Mouse (Mus musculus): ENCODE data around the gene Copg2. TPM values are rescaled to one million over a fixed set of nuclear protein-coding genes. Genes with fewer than 3 reads are reported as not detected.

The Copg2 gene
- polyA plus RNA-seq, 1 experiment from 2014 or later = 24.4 TPM

DNA sequence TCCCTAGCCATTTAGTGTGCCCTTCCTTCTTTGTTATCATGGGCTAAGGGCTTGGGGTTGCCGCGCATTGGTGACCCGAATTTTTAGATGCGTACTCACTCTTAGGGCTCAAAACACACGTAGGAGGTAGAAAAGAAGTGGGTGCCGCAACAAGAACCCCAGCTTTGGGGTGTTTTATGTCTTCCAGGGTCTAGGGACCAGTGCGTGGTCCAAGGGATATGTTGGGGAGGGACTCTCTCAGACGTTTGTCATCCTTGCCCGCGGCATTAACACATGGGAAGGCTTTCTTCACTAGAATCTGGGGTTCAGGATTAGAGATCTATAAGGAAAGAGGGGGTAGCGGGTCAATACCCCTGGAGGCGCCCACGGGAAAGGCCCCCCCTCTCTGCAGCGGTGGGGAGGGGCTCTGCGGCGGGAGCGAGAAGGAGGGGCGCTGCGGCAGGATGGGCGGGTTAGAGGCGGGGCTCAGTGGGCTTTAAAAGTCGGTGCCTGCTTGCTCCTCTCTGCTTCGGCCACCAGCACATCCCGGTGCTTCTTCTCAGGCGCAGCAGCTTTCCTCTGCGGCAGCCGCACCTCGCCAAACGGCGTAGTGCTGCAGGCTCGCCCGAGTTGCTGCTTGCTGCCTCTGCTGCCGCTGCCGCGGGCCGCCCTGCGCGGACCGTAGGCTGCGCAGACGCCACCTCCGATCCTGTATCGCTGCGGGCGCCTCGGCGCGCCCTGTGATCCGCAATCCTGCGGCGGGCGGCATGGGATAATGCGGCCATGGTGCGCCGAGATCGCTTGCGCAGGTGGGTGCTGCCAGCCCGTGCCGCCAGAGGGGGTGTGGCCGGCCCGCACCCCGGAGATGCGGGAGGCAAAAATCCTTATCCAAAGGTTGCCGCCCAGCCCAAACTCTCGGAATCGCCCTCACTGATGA, 158.8 kb downstream of the Copg2 start:
- ATAC-seq (ENCODE audit: low FRiP score, low read depth) = peak; percentile 70
- 0 out of 2 replicates have a peak, but pooled peaks cover 7% of the 10 kb centered on the region for H3K4me1 ChIP-seq
- peaks cover 14% of the 10 kb centered on the region for H3K36me3 ChIP-seq
- peaks cover 43% of the 10 kb centered on the region for H3K9me3 ChIP-seq
- H3K27me3 ChIP-seq (replicated peaks) = no peaks in the 10 kb centered on the region
- H3K4me3 ChIP-seq = peak overlapping the region; percentile 59
- H3K4me2 ChIP-seq (replicated peaks) = peak overlapping the region; percentile 61
- peak overlapping the region; percentile 59; the same call in 1 of the 2 replicates for H3K27ac ChIP-seq
- H3K9ac ChIP-seq = peak overlapping the region; percentile 78
- WGBS = 51% methylated on average over 66 of the region's 66 CpGs

DNA sequence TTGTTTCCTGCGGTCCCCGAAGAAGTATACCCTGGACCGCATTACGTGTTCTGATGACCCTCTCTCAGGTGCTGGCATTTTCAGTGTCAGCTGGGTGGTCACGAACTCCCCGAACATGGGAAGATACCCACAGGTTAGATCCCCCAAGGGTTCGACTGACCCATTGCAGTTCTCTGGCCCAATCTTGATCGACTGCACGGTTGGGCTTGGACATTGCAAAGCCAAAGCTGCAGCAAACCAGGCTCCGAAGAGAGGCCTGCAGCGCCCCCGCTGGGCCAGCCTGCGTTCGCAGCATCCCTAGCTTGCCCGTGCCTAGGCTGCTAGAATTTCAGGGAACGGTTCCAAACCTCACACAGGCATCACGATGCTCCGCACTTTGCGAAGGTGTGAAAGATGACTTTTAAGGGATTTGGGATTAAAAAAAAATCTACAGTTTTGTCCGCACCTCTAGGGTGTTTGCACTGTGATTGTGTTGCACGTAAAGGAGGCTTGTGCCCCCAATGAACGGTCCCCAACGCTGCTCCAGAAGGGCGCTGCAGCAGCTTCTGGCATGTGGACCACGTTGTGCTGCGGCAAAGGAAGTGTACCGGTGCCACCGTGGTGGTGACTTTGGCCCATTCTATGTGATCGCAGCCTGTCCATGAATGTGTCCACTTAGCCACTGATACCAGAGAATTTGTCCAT, 159.6 kb downstream of the Copg2 start:
- H3K4me1 ChIP-seq = 0 out of 2 replicates have a peak, but pooled peaks cover 7% of the 10 kb centered on the region
- peaks cover 43% of the 10 kb centered on the region for H3K9me3 ChIP-seq
- H3K27me3 ChIP-seq (replicated peaks) = no peaks in the 10 kb centered on the region
- H3K9ac ChIP-seq = peak overlapping the region; percentile 78
- peak; percentile 63 for ATAC-seq (ENCODE audit: low FRiP score, low read depth)
- 52% methylated on average over 29 of the region's 29 CpGs for WGBS
- H3K36me3 ChIP-seq = peaks cover 8% of the 10 kb centered on the region
- H3K4me2 ChIP-seq (replicated peaks) = peak overlapping the region; percentile 61
- peak overlapping the region; percentile 59 for H3K4me3 ChIP-seq
- peak overlapping the region; percentile 42 for H3K27ac ChIP-seq

DNA sequence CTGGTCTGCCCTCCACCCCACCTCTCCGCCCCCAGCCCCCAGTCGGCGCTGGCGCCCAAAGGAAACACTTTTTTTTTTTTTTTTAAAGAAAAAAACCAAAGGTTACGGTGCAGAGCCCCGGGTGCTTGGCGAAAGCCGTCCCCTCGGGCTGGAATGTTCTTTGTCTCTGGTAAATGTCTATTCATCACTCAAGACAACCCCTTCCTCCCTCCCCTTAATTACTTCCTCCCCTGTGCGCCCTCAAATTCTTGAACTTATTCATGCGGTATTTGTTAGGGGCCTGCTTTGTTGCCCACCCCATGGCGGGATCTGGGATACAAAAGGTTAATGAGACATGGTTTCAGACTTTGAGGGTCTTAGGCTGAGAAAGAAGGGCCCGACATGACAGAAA, 160.2 kb downstream of the Copg2 start:
- Histone ChIP-seq H3K27ac (peak overlapping the region; percentile 42; the same call in 1 of the 2 replicates), H3K4me1 (0 out of 2 replicates have a peak, but pooled peaks cover 7% of the 10 kb centered on the region), H3K9me3 (peaks cover 43% of the 10 kb centered on the region), H3K9ac (no peak overlapping the region), H3K36me3 (peaks cover 6% of the 10 kb centered on the region), H3K4me3 (no peak overlapping the region), H3K27me3 (replicated peaks) (no peaks in the 10 kb centered on the region), H3K4me2 (replicated peaks) (peak overlapping the region; percentile 61)
- 45% methylated on average over 13 of the region's 13 CpGs for WGBS
- ATAC-seq (ENCODE audit: low FRiP score, low read depth) = peak; percentile 37; the same call in 1 of the 2 replicates

DNA sequence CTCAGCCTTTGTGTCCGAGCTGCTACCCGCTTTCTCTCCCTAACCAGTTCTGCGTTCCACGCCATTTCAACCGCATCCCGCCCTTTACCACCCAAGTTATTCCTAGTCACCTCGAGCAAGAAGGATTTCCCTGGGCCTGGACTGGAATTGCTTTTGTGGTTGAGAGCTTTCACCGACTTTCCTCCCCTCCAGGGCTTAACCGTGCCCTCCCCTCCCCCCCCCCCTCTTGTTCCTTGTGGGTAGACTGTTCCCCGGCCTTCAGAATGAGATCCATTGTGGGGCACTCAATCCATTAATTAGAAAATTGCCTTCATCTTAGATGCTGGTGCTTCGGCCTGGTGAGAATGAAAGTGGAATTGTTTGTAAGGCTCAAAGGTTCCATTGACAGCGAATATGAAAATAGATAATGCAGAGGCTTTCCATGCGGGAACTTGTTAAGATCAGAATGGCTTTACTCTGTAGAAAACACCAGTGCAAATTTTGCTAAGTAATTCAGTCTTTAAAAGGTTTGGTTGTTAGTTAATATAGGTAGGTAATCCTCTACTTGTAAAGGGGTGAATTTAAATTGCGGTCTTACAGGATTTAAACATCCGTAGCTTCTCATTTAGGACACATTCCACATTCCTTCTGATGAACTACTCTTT, 160.7 kb downstream of the Copg2 start:
- ATAC-seq (ENCODE audit: low FRiP score, low read depth) = no peak
- peak overlapping the region; percentile 16 for H3K4me3 ChIP-seq
- peaks cover 6% of the 10 kb centered on the region for H3K36me3 ChIP-seq
- H3K9me3 ChIP-seq = peaks cover 43% of the 10 kb centered on the region
- peak overlapping the region; percentile 61 for H3K4me2 ChIP-seq (replicated peaks)
- H3K4me1 ChIP-seq = 0 out of 2 replicates have a peak, but pooled peaks cover 7% of the 10 kb centered on the region
- WGBS = 50% methylated on average over 15 of the region's 15 CpGs
- no peak overlapping the region; the same call in 1 of the 2 replicates for H3K9ac ChIP-seq
- no peaks in the 10 kb centered on the region for H3K27me3 ChIP-seq (replicated peaks)
- peak overlapping the region; percentile 77; the same call in 1 of the 2 replicates for H3K27ac ChIP-seq

DNA sequence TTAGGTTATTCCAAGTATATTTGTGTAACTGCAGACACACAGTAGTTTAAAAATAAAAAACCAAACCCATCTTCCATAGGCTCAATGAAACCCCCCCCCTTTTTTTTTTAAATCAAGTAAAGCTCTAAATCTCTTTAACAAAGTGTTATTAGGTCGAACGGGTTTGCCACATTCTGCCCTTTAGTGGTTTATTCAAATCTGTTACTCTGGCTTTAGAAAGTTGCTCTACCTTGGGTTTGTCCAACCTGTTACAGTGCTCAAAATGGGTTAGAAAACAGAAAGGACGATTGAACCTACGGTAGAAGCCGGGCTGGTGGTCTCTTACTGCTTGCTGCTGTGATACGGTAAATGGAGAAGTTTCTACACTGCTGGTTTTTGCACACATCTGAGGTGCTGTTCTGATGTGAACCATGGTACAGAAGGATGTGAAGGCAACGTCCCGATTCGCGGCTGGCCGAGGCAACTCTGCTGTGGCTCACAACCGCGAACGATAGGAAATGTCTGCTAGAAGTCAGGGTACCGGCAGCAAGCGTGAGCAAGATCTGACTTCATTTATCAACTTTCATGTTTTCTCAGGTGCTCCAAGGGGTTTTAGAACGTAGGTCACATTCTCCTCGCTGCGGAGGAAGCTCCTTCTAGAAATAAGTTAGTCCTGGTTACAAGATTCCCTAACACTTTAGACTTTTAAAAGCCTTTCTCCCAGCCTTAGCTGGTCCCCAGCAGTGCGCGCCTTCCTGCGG, 161.4 kb downstream of the Copg2 start:
- Histone ChIP-seq H3K4me1 (peaks cover 7% of the 10 kb centered on the region; the same call in 1 of the 2 replicates), H3K27me3 (replicated peaks) (no peaks in the 10 kb centered on the region), H3K27ac (peak overlapping the region; percentile 77; the same call in 1 of the 2 replicates), H3K9ac (no peak overlapping the region; the same call in 1 of the 2 replicates), H3K9me3 (peaks cover 42% of the 10 kb centered on the region), H3K4me2 (replicated peaks) (peak overlapping the region; percentile 61), H3K36me3 (no peaks in the 10 kb centered on the region; the same call in 1 of the 2 replicates), H3K4me3 (peak overlapping the region; percentile 16)
- 49% methylated on average over 22 of the region's 22 CpGs for WGBS
- ATAC-seq (ENCODE audit: low FRiP score, low read depth) = no peak

DNA sequence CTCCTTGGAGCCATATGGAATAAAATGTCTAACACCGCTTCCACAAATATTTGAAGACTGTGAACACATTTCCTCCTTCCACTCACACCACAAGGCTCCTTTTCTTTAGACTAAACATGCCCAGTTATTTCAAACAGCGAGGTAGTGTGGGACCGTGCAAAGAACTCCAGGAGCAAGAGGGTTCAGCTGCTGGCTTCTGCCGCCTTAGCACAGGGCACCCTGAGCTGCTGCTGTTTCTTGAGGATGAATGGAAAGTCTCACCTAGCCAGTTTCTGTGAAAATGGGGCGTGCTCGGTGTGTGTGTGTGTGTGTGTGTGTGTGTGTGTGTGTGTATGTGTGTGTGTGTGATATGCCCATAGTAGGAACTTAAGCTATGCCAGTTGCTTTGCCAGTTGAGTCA, 162.1 kb downstream of the Copg2 start:
- Histone ChIP-seq H3K4me1 (peaks cover 12% of the 10 kb centered on the region), H3K9ac (no peak overlapping the region), H3K4me2 (replicated peaks) (peak overlapping the region; percentile 61; the same call in 1 of the 2 replicates), H3K9me3 (peaks cover 35% of the 10 kb centered on the region), H3K36me3 (no peaks in the 10 kb centered on the region), H3K27ac (no peak overlapping the region), H3K27me3 (replicated peaks) (no peaks in the 10 kb centered on the region), H3K4me3 (no peak overlapping the region)
- no peak for ATAC-seq (ENCODE audit: low FRiP score, low read depth)
- 66% methylated on average over 6 of the region's 6 CpGs for WGBS

DNA sequence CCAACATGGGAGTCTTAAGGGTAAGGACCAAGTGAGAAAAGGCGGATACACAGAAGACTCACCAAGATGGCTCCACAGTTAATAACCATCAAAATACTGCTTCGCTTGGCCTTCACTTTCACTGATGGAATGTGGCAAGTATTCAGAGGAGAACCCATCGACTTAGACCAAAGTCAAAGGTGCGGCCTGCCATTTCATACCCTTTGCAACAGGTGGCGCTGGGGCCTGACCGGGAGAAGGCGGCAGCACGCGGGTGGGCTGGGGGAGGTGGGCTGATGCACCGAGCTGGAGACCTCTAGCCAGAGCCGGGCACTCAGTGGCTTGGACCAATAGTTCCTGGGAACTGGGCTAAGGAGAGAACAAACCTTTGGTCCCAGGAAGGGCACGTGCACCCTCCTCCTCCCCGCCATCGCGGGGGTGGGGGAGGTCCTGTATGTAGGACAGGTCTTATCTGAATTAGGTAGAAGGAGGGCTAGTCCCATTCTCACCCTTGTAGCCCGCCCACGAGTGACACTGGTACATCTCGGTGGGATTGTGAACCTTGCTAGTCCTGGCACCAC, 163.9 kb downstream of the Copg2 start:
- H3K36me3 ChIP-seq = no peaks in the 10 kb centered on the region
- H3K4me2 ChIP-seq (replicated peaks) = peak overlapping the region; percentile 33; the same call in 1 of the 2 replicates
- no peak overlapping the region for H3K9ac ChIP-seq
- no peak overlapping the region for H3K27ac ChIP-seq
- no peak overlapping the region for H3K4me3 ChIP-seq
- H3K27me3 ChIP-seq (replicated peaks) = no peaks in the 10 kb centered on the region
- WGBS = 52% methylated on average over 18 of the region's 18 CpGs
- peaks cover 24% of the 10 kb centered on the region for H3K9me3 ChIP-seq
- no peak for ATAC-seq (ENCODE audit: low FRiP score, low read depth)
- peaks cover 16% of the 10 kb centered on the region for H3K4me1 ChIP-seq

DNA sequence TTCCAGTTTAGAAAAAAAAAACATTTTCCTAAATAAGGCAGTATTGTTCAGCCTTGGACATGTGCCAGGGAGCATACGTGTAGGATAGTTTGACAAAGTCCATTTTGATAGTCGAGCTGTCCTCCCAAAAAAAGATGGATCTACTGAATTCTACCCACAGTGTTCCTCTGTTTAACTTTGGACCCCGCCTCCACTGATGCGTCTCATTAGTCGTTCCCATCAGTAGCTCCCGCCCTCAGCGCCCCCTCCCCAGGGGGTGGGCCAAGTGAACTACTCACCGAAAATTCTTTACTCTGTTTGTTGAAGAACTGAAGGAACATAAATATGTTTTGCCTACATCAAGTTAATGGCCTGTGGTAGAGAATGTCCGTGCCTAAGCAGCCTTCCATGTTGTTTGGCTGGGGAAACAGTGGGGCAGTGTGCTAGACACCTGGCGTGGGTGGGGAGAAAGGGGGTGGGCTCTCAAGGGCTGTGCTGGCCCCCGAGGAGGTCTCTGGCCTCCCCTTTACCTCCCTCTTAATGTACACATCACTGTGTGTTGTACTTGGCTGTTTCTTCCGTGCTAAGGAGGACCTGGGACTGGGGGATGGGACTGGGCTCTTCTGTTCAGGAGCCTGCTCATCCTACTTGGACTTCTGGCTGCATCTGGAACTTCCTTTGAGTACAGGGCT, 166.2 kb downstream of the Copg2 start:
- ATAC-seq (ENCODE audit: low FRiP score, low read depth) = no peak
- no peak overlapping the region for H3K9ac ChIP-seq
- no peak overlapping the region for H3K4me2 ChIP-seq (replicated peaks)
- H3K27me3 ChIP-seq (replicated peaks) = no peaks in the 10 kb centered on the region
- H3K4me3 ChIP-seq = no peak overlapping the region
- no peak overlapping the region for H3K27ac ChIP-seq
- H3K4me1 ChIP-seq = peaks cover 14% of the 10 kb centered on the region
- H3K36me3 ChIP-seq = no peaks in the 10 kb centered on the region
- H3K9me3 ChIP-seq = 0 out of 2 replicates have a peak, but pooled peaks cover 6% of the 10 kb centered on the region
- 49% methylated on average over 12 of the region's 12 CpGs for WGBS

DNA sequence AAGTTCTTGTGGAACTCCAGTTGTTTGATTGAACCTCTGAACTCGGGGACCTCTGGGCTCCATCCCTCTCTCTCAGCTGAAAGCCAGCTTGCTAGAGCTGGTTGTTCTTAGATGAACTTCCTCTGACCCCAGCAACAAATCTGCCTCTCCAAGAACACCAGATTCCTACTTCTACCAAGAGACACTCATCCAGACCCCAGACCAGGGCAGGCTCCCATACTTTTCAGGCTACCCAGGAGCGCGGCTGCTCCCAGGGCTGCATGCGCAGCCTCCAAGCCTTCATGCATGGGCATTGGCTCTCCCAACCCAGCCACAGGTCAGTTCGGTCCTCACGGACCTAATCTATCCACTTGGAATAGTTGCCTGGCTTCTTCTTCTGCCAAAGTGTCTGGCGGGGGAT, 173.3 kb downstream of the Copg2 start, which contains the start of gene Mest:
Gene Mest (plus strand): TSS at position 217 of the 400 bp plus-strand sequence.
- Histone ChIP-seq H3K4me1 (peaks cover 7% of the 10 kb centered on the region), H3K36me3 (no peaks in the 10 kb centered on the region), H3K27me3 (replicated peaks) (no peaks in the 10 kb centered on the region), H3K4me3 (no peak within 1 kb of the TSS), H3K4me2 (replicated peaks) (no peak within 1 kb of the TSS), H3K9ac (no peak within 1 kb of the TSS), H3K9me3 (no peaks in the 10 kb centered on the region), H3K27ac (no peak within 1 kb of the TSS)
- no peak for ATAC-seq (ENCODE audit: low FRiP score, low read depth)
- 72% methylated on average over 7 of the region's 7 CpGs for WGBS

DNA sequence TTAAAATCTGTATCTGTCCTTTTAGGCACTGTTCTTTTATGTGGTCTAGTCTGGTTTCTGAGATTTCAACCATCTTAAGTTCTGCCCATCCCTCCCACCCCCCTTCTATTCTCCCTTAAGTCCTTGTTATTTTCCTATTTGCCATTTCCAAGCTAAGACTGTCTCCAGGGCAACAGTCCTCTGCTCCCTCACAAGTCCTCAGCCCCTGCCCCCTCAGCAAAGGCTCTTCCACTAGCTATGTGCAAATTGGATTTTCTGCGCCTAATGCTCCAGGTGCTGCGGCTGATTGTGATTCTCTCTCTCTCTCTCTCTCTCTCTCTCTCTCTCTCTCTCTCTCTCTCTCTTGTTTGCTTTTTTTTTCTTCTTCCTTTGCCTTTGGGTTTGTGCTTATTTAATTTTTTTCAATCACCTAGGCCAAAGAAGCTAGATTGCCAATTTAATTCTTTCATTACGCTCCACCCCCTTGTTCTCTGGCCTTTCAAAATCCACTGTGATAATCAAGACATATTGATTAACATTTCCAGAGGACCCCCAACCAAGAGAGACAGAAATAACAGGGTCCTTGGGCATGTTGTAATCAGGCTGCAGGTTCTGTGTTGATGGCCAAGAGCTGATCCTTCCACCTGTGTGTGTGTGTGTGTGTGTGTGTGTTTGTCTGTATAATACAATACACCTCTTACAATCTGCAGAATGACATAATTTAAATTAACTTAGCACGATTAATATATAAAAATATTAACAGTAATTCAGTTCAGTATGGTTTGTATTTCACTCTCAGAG, 174.0 kb downstream of the Copg2 start:
- no peak for ATAC-seq (ENCODE audit: low FRiP score, low read depth)
- H3K4me3 ChIP-seq = no peak overlapping the region
- H3K9ac ChIP-seq = no peak overlapping the region
- no peaks in the 10 kb centered on the region for H3K27me3 ChIP-seq (replicated peaks)
- no peaks in the 10 kb centered on the region for H3K9me3 ChIP-seq
- no peak overlapping the region for H3K27ac ChIP-seq
- 76% methylated on average over 4 of the region's 4 CpGs for WGBS
- H3K4me1 ChIP-seq = peaks cover 7% of the 10 kb centered on the region
- H3K4me2 ChIP-seq (replicated peaks) = no peak overlapping the region
- no peaks in the 10 kb centered on the region for H3K36me3 ChIP-seq
